Mouse (Mus musculus): Measurements from ENCODE around the gene Pdzd7.
A peak's percentile ranks its signal among the peaks of the same experiment; 100 is the strongest.

- TF ChIP-seq CTCF (IDR thresholded peaks at IDR 0.05; ENCODE audit: borderline replicate concordance, insufficient read depth, low read length): no peak
- TF ChIP-seq POLR2A (IDR thresholded peaks at IDR 0.05; ENCODE audit: low read depth, low read length): peak; percentile 32; the same call in 1 of the 2 replicates
Measured at GRCm38 (mm10) chr19:45007021-45007420, 38.5 kb downstream of the Pdzd7 start.
